Mouse (Mus musculus) liver, embryonic 16.5 days (tissue): ENCODE measurements around the gene Rgl1. TPM values are rescaled to one million over a fixed set of nuclear protein-coding genes. Genes with fewer than 3 reads are reported as not detected.

Experiments
- ATAC-seq: fragments of 200-750 bp; cut with Nextera tagmentation; 2 replicates; pipeline ENCODE4 v1.8.0; 2017; ENCODE audit warnings: low read depth, mild to moderate bottlenecking, moderate number of reproducible peaks, moderate library complexity
- H3K27ac ChIP-seq: fragments of 300-500 bp; sonication (generic); 2 replicates; pipeline ENCODE4 v1.5.1; 2014; ENCODE audit warnings: mild to moderate bottlenecking, low read length
- H3K27me3 ChIP-seq: fragments of 300-500 bp; sonication (generic); 2 replicates; pipeline ENCODE4 v1.6.1; 2014; ENCODE audit warnings: low read depth, low read length, mixed read lengths; ENCODE audit not compliant: control insufficient read depth, insufficient read depth
- H3K36me3 ChIP-seq: fragments of 300-500 bp; sonication (generic); 2 replicates; pipeline ENCODE4 v1.6.1; 2014; ENCODE audit warnings: mild to moderate bottlenecking; ENCODE audit not compliant: control insufficient read depth, insufficient read depth
- H3K4me1 ChIP-seq: fragments of 300-500 bp; sonication (generic); 2 replicates; pipeline ENCODE4 v1.6.1; 2014; ENCODE audit warnings: low read depth, low read length, mixed read lengths; ENCODE audit not compliant: control insufficient read depth
- H3K4me2 ChIP-seq: fragments of 300-500 bp; sonication (generic); 2 replicates; pipeline ENCODE4 v1.6.1; 2014; ENCODE audit warnings: low read depth, low read length, mixed read lengths
- H3K4me3 ChIP-seq: fragments of 300-500 bp; sonication (generic); 2 replicates; pipeline ENCODE4 v1.5.1; 2014; ENCODE audit warnings: low read depth, mild to moderate bottlenecking, low read length
- H3K9ac ChIP-seq: fragments of 300-500 bp; sonication (generic); 2 replicates; pipeline ENCODE4 v1.6.1; 2014; ENCODE audit warnings: low read depth, low read length
- H3K9me3 ChIP-seq: fragments of 300-500 bp; sonication (generic); replicated peaks from 2 replicates; pipeline ENCODE4 v1.6.1; 2016; ENCODE audit warnings: low read length; ENCODE audit not compliant: control insufficient read depth
- WGBS: fragments of 180-500 bp; shearing (Covaris S2); extraction: QIAGEN DNeasy Blood & Tissue Kit; methylation state at CpG from one replicate; pipeline ENCODE4 v1.1.7; 2014; ENCODE audit not compliant: insufficient replicate concordance; 5-methylcytosine and 5-hydroxymethylcytosine counted together
- polyA plus RNA-seq: library from polyadenylated mRNA; unstranded; fragments of >200 nt; fragmentation: Nextera tagmentation; extraction: Ambion mirVana; gene quantifications from 2 replicates; pipeline ENCODE4 v1.2.1, GENCODE M21; 2015

Rgl1 gene
- polyA plus RNA-seq, 1 experiment from 2014 or later, result 14.2 TPM

GRCm38 (mm10) chr1:152555944-152556573 is 210.1 kb downstream of the Rgl1 start:
- peak; percentile 41 for ATAC-seq
- peak overlapping the region; percentile 43; the same call in 1 of the 2 replicates for H3K27ac ChIP-seq
- WGBS, result 42% methylated on average over 7 of the region's 7 CpGs

DNA sequence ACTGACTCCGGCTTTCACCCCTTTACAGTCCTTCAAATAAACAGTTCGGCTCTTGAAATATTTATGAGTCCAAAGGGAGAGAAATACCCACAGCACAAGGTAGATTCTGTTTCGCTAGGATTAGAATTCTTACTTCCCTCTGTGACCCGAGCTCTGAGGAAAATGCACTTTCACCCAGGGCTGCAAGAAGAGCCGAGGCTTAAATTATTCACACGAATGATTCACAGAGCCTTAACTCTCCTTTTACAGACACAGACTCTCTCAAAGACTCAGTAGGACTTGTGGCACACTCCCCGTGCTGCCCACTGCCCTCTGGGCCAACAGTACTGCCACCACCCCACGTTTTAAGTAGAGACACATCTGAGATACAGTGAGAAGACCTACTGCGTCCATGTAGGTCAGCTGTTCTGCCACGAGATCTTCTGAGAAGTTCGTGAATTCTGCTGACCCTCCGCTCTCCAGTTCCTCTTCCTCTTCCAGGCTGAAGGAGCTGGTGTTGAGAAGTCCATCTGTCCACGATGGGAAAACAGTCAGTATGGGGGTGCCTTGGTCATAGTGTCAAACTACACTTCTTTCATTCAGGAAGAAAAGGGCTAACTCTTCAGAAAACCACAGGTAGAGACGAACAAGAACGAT is 212.1 kb downstream of the Rgl1 start:
- Histone ChIP-seq H3K9me3 (no peaks in the 10 kb centered on the region), H3K27ac (no peak overlapping the region), H3K27me3 (no peaks in the 10 kb centered on the region), H3K4me1 (no peaks in the 10 kb centered on the region), H3K9ac (no peak overlapping the region), H3K4me3 (no peak overlapping the region), H3K4me2 (no peak overlapping the region), H3K36me3 (no peaks in the 10 kb centered on the region)
- 48% methylated on average over 15 of the region's 15 CpGs for WGBS
- no peak for ATAC-seq

More at GRCm38 (mm10) chr1:152555944-152556573, 210.1 kb downstream of the Rgl1 start:
- Histone ChIP-seq H3K4me1 (no peaks in the 10 kb centered on the region), H3K4me3 (no peak overlapping the region), H3K9ac (no peak overlapping the region), H3K9me3 (no peaks in the 10 kb centered on the region), H3K27me3 (no peaks in the 10 kb centered on the region), H3K36me3 (no peaks in the 10 kb centered on the region), H3K4me2 (no peak overlapping the region)

GRCm38 (mm10) chr1:152550973-152551372 is 215.2 kb downstream of the Rgl1 start:
- H3K27ac ChIP-seq, result no peak overlapping the region
- no peaks in the 10 kb centered on the region for H3K4me1 ChIP-seq
- H3K27me3 ChIP-seq, result no peaks in the 10 kb centered on the region
- peaks cover 6% of the 10 kb centered on the region for H3K36me3 ChIP-seq
- no peak overlapping the region for H3K9ac ChIP-seq
- no peaks in the 10 kb centered on the region for H3K9me3 ChIP-seq
- no peak for ATAC-seq
- 38% methylated on average over 3 of the region's 3 CpGs for WGBS
- no peak overlapping the region for H3K4me2 ChIP-seq
- H3K4me3 ChIP-seq, result no peak overlapping the region

DNA sequence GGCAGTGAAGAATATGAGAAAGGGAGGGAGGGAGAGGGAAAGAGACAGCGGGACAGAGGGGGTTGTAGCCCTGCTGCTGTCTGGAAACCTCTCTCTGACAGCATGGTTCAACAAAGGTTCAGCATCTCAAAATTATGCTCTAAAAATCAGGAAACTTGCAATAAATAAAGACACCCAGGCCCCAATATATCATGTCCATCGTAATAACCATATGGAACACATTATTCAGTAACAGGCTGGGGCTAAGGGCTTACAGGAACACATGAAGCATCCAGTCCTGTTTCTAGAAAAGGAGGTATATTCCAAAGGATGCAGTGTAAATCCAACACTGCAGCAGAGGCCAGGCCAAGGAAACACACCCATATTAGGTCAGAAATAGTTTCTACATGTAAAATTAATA is 215.6 kb downstream of the Rgl1 start:
- no peak overlapping the region for H3K4me3 ChIP-seq
- no peak overlapping the region for H3K27ac ChIP-seq
- H3K4me2 ChIP-seq, result no peak overlapping the region
- H3K4me1 ChIP-seq, result no peaks in the 10 kb centered on the region
- no peak overlapping the region for H3K9ac ChIP-seq
- WGBS, result 47% methylated on average over 2 of the region's 2 CpGs
- no peak for ATAC-seq
- no peaks in the 10 kb centered on the region for H3K9me3 ChIP-seq
- H3K36me3 ChIP-seq, result peaks cover 7% of the 10 kb centered on the region
- no peaks in the 10 kb centered on the region for H3K27me3 ChIP-seq

DNA sequence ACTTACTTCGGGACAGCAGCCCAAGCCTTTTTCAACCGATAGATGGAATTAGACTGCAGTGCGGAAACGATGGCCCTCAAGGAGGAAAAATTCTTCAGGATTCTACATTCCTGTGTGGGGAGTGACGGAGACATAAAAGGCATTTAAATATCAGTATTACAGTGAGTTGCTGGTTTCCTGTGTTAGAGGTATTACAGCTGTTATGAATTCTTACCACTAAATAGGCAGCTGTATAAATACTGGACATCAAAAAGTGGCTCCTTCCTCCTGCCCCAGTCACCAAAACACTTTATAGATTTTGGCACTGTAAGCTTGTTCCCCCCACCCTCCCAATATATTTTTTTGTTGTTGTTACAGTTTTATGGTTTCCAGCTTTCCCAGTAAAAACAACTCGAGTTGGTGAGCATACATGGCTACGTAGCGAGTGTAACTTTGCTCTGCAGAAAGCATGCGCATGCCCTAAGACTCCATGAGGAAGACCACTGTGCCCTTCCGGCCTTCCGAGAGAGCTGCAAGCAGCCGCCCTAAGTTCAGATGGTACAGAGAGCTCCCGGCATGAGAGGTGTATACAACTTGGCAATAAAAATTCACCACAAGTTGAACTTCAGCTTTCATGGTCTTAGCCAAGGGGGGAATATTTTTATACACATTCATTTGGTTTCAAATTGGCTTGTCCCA is 217.0 kb downstream of the Rgl1 start:
- Histone ChIP-seq H3K27ac (no peak overlapping the region), H3K4me3 (no peak overlapping the region), H3K9ac (no peak overlapping the region), H3K4me2 (no peak overlapping the region), H3K36me3 (peaks cover 7% of the 10 kb centered on the region), H3K27me3 (no peaks in the 10 kb centered on the region), H3K9me3 (no peaks in the 10 kb centered on the region), H3K4me1 (no peaks in the 10 kb centered on the region)
- WGBS, result 79% methylated on average over 13 of the region's 13 CpGs
- ATAC-seq, result no peak

- H3K27me3 ChIP-seq, result no peaks in the 10 kb centered on the region
- H3K4me2 ChIP-seq, result no peak overlapping the region
- H3K27ac ChIP-seq, result no peak overlapping the region
- no peaks in the 10 kb centered on the region; the same call in 1 of the 2 replicates for H3K4me1 ChIP-seq
- peaks cover 7% of the 10 kb centered on the region for H3K36me3 ChIP-seq
- H3K4me3 ChIP-seq, result no peak overlapping the region
- WGBS, result 40% methylated on average over 2 of the region's 2 CpGs
- H3K9ac ChIP-seq, result no peak overlapping the region
- H3K9me3 ChIP-seq, result no peaks in the 10 kb centered on the region
- ATAC-seq, result peak; percentile 51
These were observed 222.5 kb downstream of the Rgl1 start for GRCm38 (mm10) chr1:152543449-152544159.

DNA sequence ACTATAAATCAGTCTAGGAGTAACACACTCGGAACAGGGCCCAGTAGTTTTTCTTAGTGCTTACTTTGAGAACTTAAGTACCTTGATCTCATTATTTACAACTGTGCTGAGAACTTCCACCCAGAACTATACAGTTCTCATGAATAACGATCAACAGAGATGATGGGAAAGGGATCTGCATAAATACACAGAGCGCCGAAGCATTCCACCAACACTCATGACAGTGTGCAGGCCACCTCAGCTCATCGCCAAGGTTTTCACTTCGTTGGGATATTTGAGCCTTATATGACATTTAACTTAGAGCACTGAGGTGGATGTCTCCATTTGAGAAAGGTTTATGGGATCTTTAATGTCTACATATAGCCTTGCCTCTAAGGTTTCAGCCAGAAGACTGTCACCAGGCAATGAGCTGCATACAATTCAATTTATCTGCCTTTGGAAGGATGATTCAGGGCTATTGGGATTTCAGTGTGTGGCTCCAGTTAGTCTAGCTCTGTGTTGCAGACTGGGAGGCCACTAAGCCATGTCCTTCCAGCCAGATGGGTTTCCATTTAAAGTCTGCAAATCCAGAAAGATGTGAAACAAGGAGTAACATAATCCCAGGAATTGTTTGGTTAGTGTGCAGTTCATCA is 223.3 kb downstream of the Rgl1 start:
- WGBS, result 68% methylated on average over 6 of the region's 6 CpGs
- Histone ChIP-seq H3K9ac (no peak overlapping the region), H3K4me1 (no peaks in the 10 kb centered on the region; the same call in 1 of the 2 replicates), H3K4me2 (no peak overlapping the region), H3K27me3 (no peaks in the 10 kb centered on the region), H3K27ac (no peak overlapping the region), H3K4me3 (no peak overlapping the region), H3K9me3 (no peaks in the 10 kb centered on the region), H3K36me3 (peaks cover 7% of the 10 kb centered on the region)
- no peak for ATAC-seq

GRCm38 (mm10) chr1:152540304-152540887 is 225.8 kb downstream of the Rgl1 start:
- Histone ChIP-seq H3K27ac (no peak overlapping the region), H3K9ac (no peak overlapping the region), H3K27me3 (no peaks in the 10 kb centered on the region), H3K36me3 (no peaks in the 10 kb centered on the region), H3K9me3 (no peaks in the 10 kb centered on the region), H3K4me3 (no peak overlapping the region), H3K4me1 (no peaks in the 10 kb centered on the region; the same call in 1 of the 2 replicates), H3K4me2 (no peak overlapping the region)
- ATAC-seq, result no peak
- WGBS, result 55% methylated on average over 3 of the region's 3 CpGs
